Mouse (Mus musculus) thymus, adult 2 months (tissue): Measurements from ENCODE around the gene Ttll2. TPM values are rescaled to one million over a fixed set of nuclear protein-coding genes. Genes with fewer than 3 reads are reported as not detected.
"Not testable (repeated sequence)": the region's sequence is repeated elsewhere in the genome, so short reads cannot be mapped to it uniquely, and the experiment has no call there.

Source experiments
- DNase-seq: peaks from one replicate; pipeline ENCODE4 v3.0.0; 2021
- H3K27ac ChIP-seq: fragments of 200-500 bp; 2 replicates; pipeline ENCODE4 v1.5.1; 2012; ENCODE audit warnings: low read length, control low read depth; ENCODE audit not compliant: control insufficient read depth, insufficient read depth
- H3K27me3 ChIP-seq: fragments of 200-500 bp; 2 replicates; pipeline ENCODE4 v1.6.1; 2012; ENCODE audit warnings: mild to moderate bottlenecking, low read length, moderate library complexity, mixed read lengths; ENCODE audit not compliant: control insufficient read depth, insufficient read depth
- H3K36me3 ChIP-seq: fragments of 200-500 bp; 2 replicates; pipeline ENCODE4 v1.6.1; 2012; ENCODE audit warnings: mild to moderate bottlenecking, low read length, moderate library complexity; ENCODE audit not compliant: control insufficient read depth, insufficient read depth
- H3K4me1 ChIP-seq: fragments of 200-500 bp; replicated peaks from 2 replicates; pipeline ENCODE4 v1.6.1; 2012; ENCODE audit warnings: low read length; ENCODE audit not compliant: control insufficient read depth, insufficient read depth
- H3K4me3 ChIP-seq: fragments of 200-500 bp; 2 replicates; pipeline ENCODE4 v1.5.1; 2012; ENCODE audit warnings: mild to moderate bottlenecking, low read length, control low read depth, moderate library complexity; ENCODE audit not compliant: control insufficient read depth, insufficient read depth
- WGBS: fragments of 180-500 bp; shearing (Covaris S2); methylation state at CpG from one replicate; pipeline ENCODE4 v1.1.7; 2018; 5-methylcytosine and 5-hydroxymethylcytosine counted together
- polyA plus RNA-seq: library from polyadenylated mRNA; depleted of rRNA; stranded (reverse); fragments of >200 nt; gene quantifications from 2 replicates; pipeline ENCODE4 v1.2.3, GENCODE M21; 2012

Ttll2 gene
- polyA plus RNA-seq, 1 experiment: not detected

GRCm38 (mm10) chr17:7385364-7385763 is 32.9 kb upstream of the Ttll2 start, which contains the start of gene Unc93a2:
Unc93a2 (minus strand) TSS chr17:7385464.
- 93% methylated on average over 3 of the region's 3 CpGs for WGBS
- not testable (repeated sequence) for H3K4me1 ChIP-seq, DNase-seq, H3K4me3 ChIP-seq, H3K27ac ChIP-seq, H3K36me3 ChIP-seq, H3K27me3 ChIP-seq

- H3K4me3 ChIP-seq, H3K36me3 ChIP-seq, H3K27ac ChIP-seq, H3K4me1 ChIP-seq, DNase-seq, H3K27me3 ChIP-seq: not testable (repeated sequence)
- 90% methylated on average over 12 of the region's 13 CpGs for WGBS
These were observed 31.0 kb upstream of the Ttll2 start for GRCm38 (mm10) chr17:7383167-7384143.

- not testable (repeated sequence) for H3K4me1 ChIP-seq, H3K27ac ChIP-seq, H3K4me3 ChIP-seq, H3K36me3 ChIP-seq, H3K27me3 ChIP-seq, DNase-seq
- 95% methylated on average over 1 of the region's 3 CpGs for WGBS
These were observed 30.2 kb upstream of the Ttll2 start for GRCm38 (mm10) chr17:7382711-7383110.

GRCm38 (mm10) chr17:7377907-7378306 is 25.4 kb upstream of the Ttll2 start:
- 10% methylated on average over 2 of the region's 3 CpGs for WGBS
- not testable (repeated sequence) for DNase-seq, H3K4me1 ChIP-seq, H3K36me3 ChIP-seq, H3K27me3 ChIP-seq, H3K4me3 ChIP-seq, H3K27ac ChIP-seq

GRCm38 (mm10) chr17:7376951-7377700 is 24.6 kb upstream of the Ttll2 start:
- WGBS: 100% methylated on average over 1 of the region's 3 CpGs
- H3K4me3 ChIP-seq, DNase-seq, H3K27me3 ChIP-seq, H3K4me1 ChIP-seq, H3K27ac ChIP-seq, H3K36me3 ChIP-seq: not testable (repeated sequence)

GRCm38 (mm10) chr17:7371879-7372278 is 19.4 kb upstream of the Ttll2 start, which contains the start of gene Gm49630:
Gm49630 (minus strand) TSS chr17:7371979.
- not testable (repeated sequence) for H3K27ac ChIP-seq, H3K4me3 ChIP-seq, H3K4me1 ChIP-seq, H3K36me3 ChIP-seq, DNase-seq, H3K27me3 ChIP-seq
- 96% methylated on average over 3 of the region's 5 CpGs for WGBS

GRCm38 (mm10) chr17:7369401-7369800 is 16.9 kb upstream of the Ttll2 start:
- not testable (repeated sequence) for H3K27ac ChIP-seq, H3K4me1 ChIP-seq, DNase-seq, H3K4me3 ChIP-seq, H3K27me3 ChIP-seq, H3K36me3 ChIP-seq
- 80% methylated on average over 6 of the region's 6 CpGs for WGBS

GRCm38 (mm10) chr17:7366676-7367374 is 14.3 kb upstream of the Ttll2 start:
- not testable (repeated sequence) for H3K36me3 ChIP-seq, H3K4me3 ChIP-seq, H3K4me1 ChIP-seq, DNase-seq, H3K27me3 ChIP-seq, H3K27ac ChIP-seq
- 88% methylated on average over 4 of the region's 7 CpGs for WGBS

GRCm38 (mm10) chr17:7366265-7366664 is 13.8 kb upstream of the Ttll2 start:
- not testable (repeated sequence) for H3K27ac ChIP-seq, DNase-seq, H3K36me3 ChIP-seq, H3K4me3 ChIP-seq, H3K27me3 ChIP-seq, H3K4me1 ChIP-seq
- 100% methylated on average over 1 of the region's 1 CpGs for WGBS

- not testable (repeated sequence) for H3K4me1 ChIP-seq, H3K36me3 ChIP-seq, H3K27me3 ChIP-seq, H3K4me3 ChIP-seq, H3K27ac ChIP-seq, DNase-seq
- WGBS: 100% methylated on average over 1 of the region's 3 CpGs
These were observed 13.1 kb upstream of the Ttll2 start for GRCm38 (mm10) chr17:7365615-7366014.
